Mouse (Mus musculus) midbrain, embryonic 15.5 days (tissue): ENCODE results near the gene Gtf2ird1. TPM values are rescaled to one million over a fixed set of nuclear protein-coding genes. Genes with fewer than 3 reads are reported as not detected.

Source experiments
- ATAC-seq: fragments of 200-750 bp; cut with Nextera tagmentation; replicated peaks from 2 replicates; pipeline ENCODE4 v1.8.0; 2017; ENCODE audit warnings: moderate TSS enrichment
- H3K27ac ChIP-seq: fragments of 300-500 bp; sonication (generic); 2 replicates; pipeline ENCODE4 v1.5.1; 2015; ENCODE audit warnings: mild to moderate bottlenecking, inconsistent platforms
- H3K27me3 ChIP-seq: fragments of 300-500 bp; sonication (generic); replicated peaks from 2 replicates; pipeline ENCODE4 v1.6.1; 2015; ENCODE audit warnings: inconsistent platforms
- H3K36me3 ChIP-seq: fragments of 300-500 bp; sonication (generic); replicated peaks from 2 replicates; pipeline ENCODE4 v1.6.1; 2015; ENCODE audit warnings: inconsistent platforms
- H3K4me1 ChIP-seq: fragments of 300-500 bp; sonication (generic); 2 replicates; pipeline ENCODE4 v1.6.1; 2015; ENCODE audit warnings: inconsistent platforms
- H3K4me2 ChIP-seq: fragments of 300-500 bp; sonication (generic); 2 replicates; pipeline ENCODE4 v1.6.1; 2015; ENCODE audit warnings: inconsistent platforms, mild to moderate bottlenecking, moderate library complexity
- H3K4me3 ChIP-seq: fragments of 300-500 bp; sonication (generic); 2 replicates; pipeline ENCODE4 v1.5.1; 2015; ENCODE audit warnings: mild to moderate bottlenecking, inconsistent platforms
- H3K9ac ChIP-seq: fragments of 300-500 bp; sonication (generic); 2 replicates; pipeline ENCODE4 v1.6.1; 2015; ENCODE audit warnings: mild to moderate bottlenecking, inconsistent platforms
- H3K9me3 ChIP-seq: fragments of 300-500 bp; sonication (generic); 2 replicates; pipeline ENCODE4 v1.6.1; 2016; ENCODE audit warnings: inconsistent platforms
- WGBS: fragments of 180-500 bp; shearing (Covaris S2); methylation state at CpG from one replicate; pipeline ENCODE4 v1.1.7; 2015; ENCODE audit warnings: mixed read lengths; 5-methylcytosine and 5-hydroxymethylcytosine counted together
- polyA plus RNA-seq: library from polyadenylated mRNA; unstranded; fragments of >200 nt; fragmentation: Nextera tagmentation; extraction: Ambion mirVana; gene quantifications from 2 replicates; pipeline ENCODE4 v1.2.1, GENCODE M21; 2015

The Gtf2ird1 gene
- polyA plus RNA-seq, 1 experiment from 2014 or later = 89.0 TPM

GRCm38 (mm10) chr5:134419700-134420099 is 36.8 kb downstream of the Gtf2ird1 start:
- 95% methylated on average over 5 of the region's 5 CpGs for WGBS
- Histone ChIP-seq H3K9ac (no peak overlapping the region), H3K27ac (no peak overlapping the region), H3K27me3 (no peaks in the 10 kb centered on the region), H3K36me3 (peaks cover 5% of the 10 kb centered on the region; the same call in 1 of the 2 replicates), H3K4me2 (no peak overlapping the region), H3K4me1 (peaks cover 8% of the 10 kb centered on the region; the same call in 1 of the 2 replicates), H3K9me3 (no peaks in the 10 kb centered on the region), H3K4me3 (no peak overlapping the region)
- no peak for ATAC-seq

DNA sequence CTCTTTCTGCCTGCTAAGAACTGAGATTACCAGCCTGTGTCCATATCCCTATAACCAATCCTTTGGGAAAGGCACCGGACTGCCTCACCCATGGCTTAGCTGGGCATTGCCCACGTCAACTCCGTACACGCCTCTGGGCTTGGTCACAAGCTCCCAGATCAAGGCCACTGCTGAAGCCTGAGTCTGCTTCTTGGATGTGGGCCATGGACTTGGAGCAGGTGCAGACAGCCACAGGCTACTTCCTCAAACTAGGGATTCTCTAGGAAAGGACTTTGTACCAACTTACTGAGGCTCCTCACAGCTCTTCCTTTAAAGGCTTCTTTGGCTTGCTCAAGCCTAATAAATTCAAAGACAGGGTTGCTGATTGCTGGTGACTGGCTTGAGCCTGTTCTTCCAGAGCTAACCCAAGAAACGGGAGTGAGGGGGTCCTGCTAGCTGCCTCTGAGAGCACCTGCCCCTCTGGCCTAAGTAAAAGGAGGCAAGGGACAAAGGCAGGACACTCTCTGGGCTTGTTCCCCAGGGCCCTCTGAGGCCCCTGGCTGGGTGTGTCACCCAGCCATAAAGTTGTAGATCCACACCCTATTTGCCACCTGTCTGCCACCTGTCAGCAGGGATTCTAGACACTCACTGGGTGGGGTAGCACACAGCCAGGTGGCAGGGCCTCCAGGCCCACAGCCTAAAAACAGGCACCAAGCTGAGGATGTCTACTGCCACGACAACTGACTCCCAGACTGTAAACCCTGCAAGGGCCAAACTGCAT is 38.0 kb downstream of the Gtf2ird1 start:
- 95% methylated on average over 6 of the region's 6 CpGs for WGBS
- no peak for ATAC-seq
- H3K9ac ChIP-seq = no peak overlapping the region

GRCm38 (mm10) chr5:134412341-134412740 is 44.2 kb downstream of the Gtf2ird1 start:
- Histone ChIP-seq H3K4me1 (no peaks in the 10 kb centered on the region), H3K36me3 (peaks cover 50% of the 10 kb centered on the region), H3K9me3 (no peaks in the 10 kb centered on the region), H3K4me3 (no peak overlapping the region), H3K27ac (no peak overlapping the region), H3K4me2 (no peak overlapping the region), H3K9ac (no peak overlapping the region), H3K27me3 (no peaks in the 10 kb centered on the region)
- no peak for ATAC-seq
- 82% methylated on average over 2 of the region's 2 CpGs for WGBS

More for the DNA sequence above, 38.0 kb downstream of the Gtf2ird1 start:
- Histone ChIP-seq H3K4me2 (no peak overlapping the region), H3K27me3 (no peaks in the 10 kb centered on the region), H3K36me3 (peaks cover 16% of the 10 kb centered on the region), H3K4me1 (peaks cover 6% of the 10 kb centered on the region; the same call in 1 of the 2 replicates), H3K4me3 (no peak overlapping the region), H3K9me3 (no peaks in the 10 kb centered on the region), H3K27ac (no peak overlapping the region)

GRCm38 (mm10) chr5:134410307-134410836 is 46.1 kb downstream of the Gtf2ird1 start:
- H3K9ac ChIP-seq = no peak overlapping the region
- H3K9me3 ChIP-seq = no peaks in the 10 kb centered on the region
- H3K27ac ChIP-seq = no peak overlapping the region
- peaks cover 57% of the 10 kb centered on the region for H3K36me3 ChIP-seq
- 94% methylated on average over 7 of the region's 7 CpGs for WGBS
- no peak for ATAC-seq
- no peaks in the 10 kb centered on the region for H3K27me3 ChIP-seq
- H3K4me1 ChIP-seq = no peaks in the 10 kb centered on the region
- H3K4me3 ChIP-seq = no peak overlapping the region
- H3K4me2 ChIP-seq = no peak overlapping the region

GRCm38 (mm10) chr5:134409606-134410306 is 46.8 kb downstream of the Gtf2ird1 start:
- WGBS = 98% methylated on average over 6 of the region's 6 CpGs
- ATAC-seq = no peak
- no peak overlapping the region for H3K4me3 ChIP-seq

GRCm38 (mm10) chr5:134408119-134408518 is 48.4 kb downstream of the Gtf2ird1 start:
- WGBS = 94% methylated on average over 5 of the region's 5 CpGs
- Histone ChIP-seq H3K27ac (no peak overlapping the region), H3K4me2 (no peak overlapping the region), H3K36me3 (peaks cover 60% of the 10 kb centered on the region), H3K9me3 (no peaks in the 10 kb centered on the region), H3K27me3 (no peaks in the 10 kb centered on the region), H3K9ac (no peak overlapping the region), H3K4me1 (no peaks in the 10 kb centered on the region), H3K4me3 (no peak overlapping the region)
- ATAC-seq = no peak

More at GRCm38 (mm10) chr5:134409606-134410306, 46.8 kb downstream of the Gtf2ird1 start:
- Histone ChIP-seq H3K9me3 (no peaks in the 10 kb centered on the region), H3K27ac (no peak overlapping the region), H3K4me1 (no peaks in the 10 kb centered on the region), H3K9ac (no peak overlapping the region), H3K27me3 (no peaks in the 10 kb centered on the region), H3K4me2 (no peak overlapping the region), H3K36me3 (peaks cover 56% of the 10 kb centered on the region)

- H3K4me2 ChIP-seq = no peak overlapping the region
- H3K27ac ChIP-seq = no peak overlapping the region
- no peak for ATAC-seq
- H3K4me1 ChIP-seq = no peaks in the 10 kb centered on the region
- no peaks in the 10 kb centered on the region for H3K9me3 ChIP-seq
- 97% methylated on average over 18 of the region's 18 CpGs for WGBS
- no peak overlapping the region for H3K4me3 ChIP-seq
- peaks cover 61% of the 10 kb centered on the region for H3K36me3 ChIP-seq
- no peak overlapping the region for H3K9ac ChIP-seq
- no peaks in the 10 kb centered on the region for H3K27me3 ChIP-seq
Measured at GRCm38 (mm10) chr5:134401841-134402240, 54.7 kb downstream of the Gtf2ird1 start.

DNA sequence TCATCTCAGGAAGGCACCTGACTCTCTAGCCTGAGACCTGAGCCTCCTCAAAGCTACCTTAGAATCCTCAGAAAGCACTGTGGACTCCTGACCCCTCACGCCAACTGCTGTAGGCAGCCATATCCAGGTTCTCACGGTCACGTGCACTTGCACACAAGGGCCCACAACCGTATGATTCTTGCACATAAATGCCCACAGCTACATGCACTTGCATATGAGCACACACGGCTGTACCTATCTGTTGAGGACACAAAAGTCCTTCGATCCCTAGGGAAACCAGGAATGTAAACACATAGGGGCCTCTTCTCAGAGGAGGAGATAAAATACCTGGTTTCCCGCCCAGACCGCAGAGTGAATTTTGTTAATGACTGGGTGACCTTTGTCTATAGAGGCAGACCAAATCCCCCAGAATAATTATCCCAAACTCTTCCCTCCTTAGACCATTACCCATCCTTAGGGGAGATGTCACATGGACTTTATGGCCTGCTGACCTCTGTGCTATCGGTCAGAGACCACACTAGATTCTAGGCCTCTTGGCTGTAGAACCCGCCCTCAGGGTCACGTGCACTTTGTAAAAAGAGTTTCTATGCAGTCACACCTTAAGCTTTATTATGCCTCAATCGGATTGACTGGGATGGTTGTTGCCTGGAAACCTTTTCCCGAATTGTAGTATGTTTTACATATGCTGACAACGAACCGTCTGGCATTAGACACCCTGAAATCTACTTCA is 58.9 kb downstream of the Gtf2ird1 start:
- no peaks in the 10 kb centered on the region for H3K4me1 ChIP-seq
- H3K9ac ChIP-seq = no peak overlapping the region
- no peak overlapping the region for H3K27ac ChIP-seq
- H3K4me2 ChIP-seq = no peak overlapping the region
- no peaks in the 10 kb centered on the region for H3K27me3 ChIP-seq
- no peak overlapping the region for H3K4me3 ChIP-seq
- WGBS = 93% methylated on average over 15 of the region's 15 CpGs
- no peaks in the 10 kb centered on the region for H3K9me3 ChIP-seq
- ATAC-seq = no peak
- peaks cover 57% of the 10 kb centered on the region for H3K36me3 ChIP-seq

- Histone ChIP-seq H3K36me3 (peaks cover 54% of the 10 kb centered on the region), H3K27ac (no peak overlapping the region), H3K27me3 (no peaks in the 10 kb centered on the region), H3K4me2 (no peak overlapping the region), H3K9ac (no peak overlapping the region), H3K4me1 (no peaks in the 10 kb centered on the region), H3K9me3 (no peaks in the 10 kb centered on the region), H3K4me3 (no peak overlapping the region)
- ATAC-seq = no peak
- WGBS = 79% methylated on average over 9 of the region's 9 CpGs
Measured at GRCm38 (mm10) chr5:134396519-134396918, 60.0 kb downstream of the Gtf2ird1 start.

DNA sequence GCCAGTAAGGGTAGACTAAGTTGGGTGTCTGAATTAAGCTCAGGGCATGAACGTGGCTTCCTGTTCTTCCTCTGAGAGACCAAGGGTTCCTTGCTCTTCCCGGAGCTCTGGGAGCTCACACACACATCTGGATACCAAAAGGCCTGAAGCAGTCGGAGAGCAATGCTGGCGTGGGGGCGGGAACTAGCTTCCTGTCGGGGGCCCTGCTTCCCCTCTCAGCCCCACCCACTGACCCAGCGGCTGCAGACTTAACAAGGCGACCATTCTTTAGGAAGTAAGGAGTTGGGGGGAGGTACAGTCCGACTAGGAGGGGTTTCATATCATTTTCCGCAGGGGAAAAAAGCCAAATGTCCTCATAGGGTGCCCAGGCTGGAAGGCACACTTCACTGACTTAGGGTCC is 61.9 kb downstream of the Gtf2ird1 start:
- no peaks in the 10 kb centered on the region for H3K4me1 ChIP-seq
- ATAC-seq = no peak
- H3K4me3 ChIP-seq = no peak overlapping the region
- 70% methylated on average over 10 of the region's 10 CpGs for WGBS
- H3K4me2 ChIP-seq = no peak overlapping the region
- H3K9me3 ChIP-seq = no peaks in the 10 kb centered on the region
- H3K36me3 ChIP-seq = peaks cover 59% of the 10 kb centered on the region
- H3K27ac ChIP-seq = no peak overlapping the region
- H3K9ac ChIP-seq = no peak overlapping the region
- H3K27me3 ChIP-seq = no peaks in the 10 kb centered on the region

DNA sequence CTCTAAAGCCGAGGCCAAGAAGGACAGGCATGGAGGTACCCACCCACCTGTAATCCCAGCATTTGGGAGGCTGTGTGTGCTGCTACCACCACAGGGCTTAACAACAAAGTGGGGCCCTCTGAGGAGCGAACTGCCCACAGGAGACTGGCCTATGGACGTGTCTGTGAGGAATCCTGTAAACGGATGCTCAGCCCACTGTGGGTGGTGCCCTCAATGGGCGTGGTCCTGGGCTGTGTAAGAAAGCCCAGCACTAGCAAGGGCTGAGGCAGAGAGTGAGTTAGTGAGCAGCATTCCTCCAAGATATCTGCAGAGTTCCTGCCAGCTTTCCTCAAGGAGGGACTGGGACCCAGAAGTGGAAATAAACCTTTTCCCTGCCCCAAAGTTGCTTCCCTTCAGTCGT is 62.9 kb downstream of the Gtf2ird1 start:
- Histone ChIP-seq H3K4me1 (no peaks in the 10 kb centered on the region), H3K9ac (no peak overlapping the region), H3K27me3 (no peaks in the 10 kb centered on the region), H3K27ac (no peak overlapping the region), H3K36me3 (peaks cover 57% of the 10 kb centered on the region), H3K4me2 (no peak overlapping the region), H3K4me3 (no peak overlapping the region), H3K9me3 (no peaks in the 10 kb centered on the region)
- ATAC-seq = no peak
- WGBS = 86% methylated on average over 6 of the region's 6 CpGs

DNA sequence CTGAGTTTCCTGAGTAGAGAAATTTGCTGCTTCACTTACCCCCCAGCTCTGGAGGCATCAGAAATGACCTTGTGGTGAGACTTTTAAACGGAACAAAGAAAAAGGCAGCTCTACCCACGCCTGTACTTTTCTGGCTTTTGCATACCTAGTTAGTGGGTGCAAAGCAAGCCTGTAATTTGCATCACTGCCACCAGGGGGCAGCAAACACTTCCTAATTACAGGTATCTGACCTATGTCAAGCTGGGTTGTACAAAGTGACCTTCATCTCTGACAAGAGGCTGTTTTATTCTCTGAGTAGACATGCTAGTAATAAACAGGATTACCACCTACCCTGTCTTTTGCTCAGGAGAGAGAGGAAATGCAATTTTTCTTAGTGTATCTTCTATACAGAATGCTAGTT is 71.4 kb downstream of the Gtf2ird1 start:
- Histone ChIP-seq H3K4me2 (no peak overlapping the region), H3K36me3 (peaks cover 55% of the 10 kb centered on the region), H3K4me1 (no peaks in the 10 kb centered on the region), H3K4me3 (no peak overlapping the region), H3K27me3 (no peaks in the 10 kb centered on the region), H3K9me3 (no peaks in the 10 kb centered on the region), H3K27ac (no peak overlapping the region), H3K9ac (no peak overlapping the region)
- no peak for ATAC-seq
- WGBS = 68% methylated on average over 2 of the region's 2 CpGs
